Mouse (Mus musculus) C2C12 (cell line): ENCODE measurements at regions not wholly inside any gene's neighbourhood (a gene's known extent, or its start where the extent isn't known, plus 50 kb on each side); places are given as distances from the start of the nearest gene placed in this dataset.

Experiments
- H3K27me3 ChIP-seq: one replicate; pipeline ENCODE4 v1.6.1; 2011; ENCODE audit not compliant: control insufficient read depth, insufficient read depth, insufficient read length
- H3K36me3 ChIP-seq: one replicate; pipeline ENCODE4 v1.6.1; 2011; ENCODE audit not compliant: control insufficient read depth, insufficient read depth
- H3K4me3 ChIP-seq: one replicate; pipeline ENCODE4 v1.5.1; 2011; ENCODE audit warnings: mild to moderate bottlenecking, control low read depth; ENCODE audit not compliant: poor library complexity, insufficient read depth, severe bottlenecking
- H3K79me2 ChIP-seq: one replicate; pipeline ENCODE4 v1.6.1; 2011; ENCODE audit not compliant: control insufficient read depth, insufficient read depth
- H3K79me3 ChIP-seq: one replicate; pipeline ENCODE4 v1.6.1; 2011; ENCODE audit warnings: low read depth, control low read depth
- H3ac ChIP-seq: one replicate; pipeline ENCODE3; 2011; ENCODE audit warnings: low read depth; ENCODE audit not compliant: control insufficient read depth, insufficient read length
- CEBPB ChIP-seq: IDR thresholded peaks from one replicate; pipeline ENCODE4 v1.6.1; 2011; ENCODE audit warnings: low read depth, mild to moderate bottlenecking, control low read depth, moderate library complexity
- CTCF ChIP-seq: IDR thresholded peaks from one replicate; pipeline ENCODE4 v1.5.1; 2011; ENCODE audit not compliant: control insufficient read depth, insufficient read depth, insufficient read length
- FOSL1 ChIP-seq: IDR thresholded peaks from one replicate; pipeline ENCODE4 v1.8.0; 2011; ENCODE audit warnings: mild to moderate bottlenecking, low read length; ENCODE audit not compliant: poor library complexity, insufficient read depth, severe bottlenecking
- MAX ChIP-seq: IDR thresholded peaks from one replicate; pipeline ENCODE4 v1.6.1; 2011; ENCODE audit warnings: mild to moderate bottlenecking, control low read depth
- MYOD1 ChIP-seq: IDR thresholded peaks from one replicate; pipeline ENCODE4 v1.6.1; 2011; ENCODE audit warnings: low read depth; ENCODE audit not compliant: control insufficient read depth, insufficient read length
- MYOG ChIP-seq: IDR thresholded peaks from one replicate; pipeline ENCODE4 v1.6.1; 2011; ENCODE audit not compliant: control insufficient read depth, insufficient read length; ENCODE audit errors: extremely low read depth
- USF1 ChIP-seq: IDR thresholded peaks from one replicate; pipeline ENCODE4 v1.6.1; 2011; ENCODE audit warnings: low read depth, mild to moderate bottlenecking, control low read depth, moderate library complexity

DNA sequence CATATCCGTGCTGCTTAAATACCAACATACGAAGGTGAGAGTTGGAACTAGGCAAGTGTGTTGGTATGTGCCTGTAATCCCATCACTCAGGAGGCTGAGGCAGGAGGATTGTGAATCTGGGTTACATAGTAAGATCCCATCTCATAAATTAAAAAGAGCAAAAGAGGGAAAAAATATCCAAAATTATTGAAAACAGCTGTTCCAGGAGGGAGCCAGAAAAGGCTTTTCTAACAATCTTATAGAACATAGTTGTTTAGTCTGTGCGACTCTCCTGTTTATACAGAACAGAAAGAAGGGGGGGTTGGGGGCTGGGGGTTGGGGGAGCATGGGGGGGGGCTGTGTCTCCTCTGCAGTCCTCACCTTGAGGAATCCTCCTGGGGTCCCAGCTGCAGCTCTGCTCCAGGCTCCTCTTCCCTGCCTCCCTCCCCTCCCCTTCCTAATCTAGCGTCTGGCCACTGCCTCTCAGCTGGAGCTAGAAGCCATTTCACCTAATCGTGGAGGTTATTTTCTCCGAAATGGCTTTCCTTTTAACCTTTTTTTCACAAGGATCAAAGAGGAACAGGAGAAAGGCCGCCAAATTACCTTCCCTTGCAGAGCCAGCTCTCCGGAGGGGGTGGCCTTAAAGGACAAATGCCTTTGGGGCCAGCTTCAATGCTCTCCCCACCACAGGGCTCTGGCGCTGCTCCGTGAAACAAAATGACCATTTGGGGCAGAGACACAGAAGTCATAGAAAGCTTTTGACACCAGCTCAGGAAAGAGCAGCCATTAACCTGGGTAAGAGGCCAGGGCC lies 188.3 kb upstream of the Sulf2 start:
- H3K4me3 ChIP-seq: no peak overlapping the region
- no peak for TF ChIP-seq CEBPB
- no peak for TF ChIP-seq CTCF
- TF ChIP-seq MYOG: no peak
- TF ChIP-seq USF1: no peak
- no peak for TF ChIP-seq MYOD1
- no peak for TF ChIP-seq MAX
- TF ChIP-seq FOSL1: no peak

DNA sequence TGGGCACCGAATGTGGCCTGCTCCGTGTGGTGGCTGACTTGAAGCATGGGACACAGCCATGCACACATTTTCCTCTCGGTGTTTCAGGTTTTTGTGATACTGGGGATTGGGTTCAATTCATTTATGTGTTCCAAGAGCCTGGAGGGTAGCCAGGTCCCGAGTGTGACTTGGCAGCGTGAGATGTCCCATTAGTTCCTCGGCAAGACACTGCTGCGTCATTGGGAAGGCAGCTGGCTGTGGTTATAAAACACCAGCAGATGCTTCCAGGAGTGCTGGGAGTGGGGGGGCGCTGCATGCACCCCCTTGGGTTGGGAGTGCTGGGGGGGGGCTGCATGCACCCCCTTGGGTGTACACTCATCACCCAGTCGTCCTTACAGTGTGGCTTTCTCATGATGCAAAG lies 186.9 kb upstream of the Sulf2 start:
- Histone ChIP-seq H3K36me3 (no peaks in the 10 kb centered on the region), H3K79me3 (no peaks in the 10 kb centered on the region), H3ac (no peak overlapping the region), H3K4me3 (no peak overlapping the region), H3K79me2 (no peaks in the 10 kb centered on the region), H3K27me3 (no peaks in the 10 kb centered on the region)
- TF ChIP-seq CTCF (no peak), FOSL1 (no peak), USF1 (no peak), CEBPB (no peak), MYOD1 (peak; percentile 60), MAX (no peak), MYOG (no peak)

More for the DNA sequence above, 188.3 kb upstream of the Sulf2 start:
- no peaks in the 10 kb centered on the region for H3K36me3 ChIP-seq
- H3K27me3 ChIP-seq: no peaks in the 10 kb centered on the region
- no peaks in the 10 kb centered on the region for H3K79me2 ChIP-seq
- H3K79me3 ChIP-seq: no peaks in the 10 kb centered on the region
- no peak overlapping the region for H3ac ChIP-seq

DNA sequence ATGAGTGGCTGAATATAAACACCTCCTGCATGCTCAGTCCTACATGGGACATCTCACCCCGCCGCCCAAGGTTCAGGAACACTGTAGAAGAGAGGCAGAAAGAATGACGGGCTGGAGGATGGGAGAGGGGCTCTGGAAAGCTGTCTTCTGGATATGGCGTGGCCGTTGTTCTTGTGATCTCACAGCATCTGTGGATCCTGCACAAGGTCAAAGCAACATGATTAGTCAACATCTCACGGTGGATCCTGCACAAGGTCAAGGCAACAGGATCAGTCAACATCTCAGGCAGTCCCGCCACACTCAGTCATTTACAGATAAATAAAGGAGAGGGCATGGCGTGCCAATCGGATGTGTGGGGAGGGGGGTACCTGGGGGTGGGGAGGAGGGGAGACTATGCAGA lies 184.7 kb upstream of the Sulf2 start:
- Histone ChIP-seq H3K4me3 (no peak overlapping the region), H3K79me2 (no peaks in the 10 kb centered on the region), H3ac (no peak overlapping the region), H3K79me3 (no peaks in the 10 kb centered on the region), H3K27me3 (no peaks in the 10 kb centered on the region), H3K36me3 (no peaks in the 10 kb centered on the region)
- no peak for TF ChIP-seq MYOG
- TF ChIP-seq USF1: no peak
- no peak for TF ChIP-seq MYOD1

DNA sequence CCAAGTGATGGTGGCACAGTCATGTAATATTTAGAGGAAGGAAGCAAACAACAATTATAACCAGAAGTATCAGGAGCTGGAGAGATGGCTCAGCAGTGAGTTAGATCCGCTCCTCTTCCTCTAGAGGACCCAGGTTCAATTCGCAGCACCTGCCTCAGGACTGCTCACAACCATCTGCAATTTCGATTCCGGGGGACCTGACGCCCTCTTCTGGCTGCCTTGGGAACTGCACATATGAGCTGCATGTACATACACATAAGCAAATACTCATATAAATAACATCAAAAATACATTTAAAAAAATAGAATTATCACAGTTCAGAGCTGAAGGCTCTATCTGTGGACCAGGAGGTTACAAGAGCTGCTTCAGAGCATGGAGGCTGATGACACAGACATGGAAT lies 184.0 kb upstream of the Sulf2 start:
- H3K79me3 ChIP-seq: no peaks in the 10 kb centered on the region
- H3K36me3 ChIP-seq: no peaks in the 10 kb centered on the region
- no peak overlapping the region for H3K4me3 ChIP-seq
- H3K27me3 ChIP-seq: no peaks in the 10 kb centered on the region
- H3K79me2 ChIP-seq: no peaks in the 10 kb centered on the region
- H3ac ChIP-seq: no peak overlapping the region
- TF ChIP-seq MYOD1 (no peak), USF1 (no peak), MAX (no peak), MYOG (no peak), CEBPB (no peak), CTCF (no peak), FOSL1 (no peak)

DNA sequence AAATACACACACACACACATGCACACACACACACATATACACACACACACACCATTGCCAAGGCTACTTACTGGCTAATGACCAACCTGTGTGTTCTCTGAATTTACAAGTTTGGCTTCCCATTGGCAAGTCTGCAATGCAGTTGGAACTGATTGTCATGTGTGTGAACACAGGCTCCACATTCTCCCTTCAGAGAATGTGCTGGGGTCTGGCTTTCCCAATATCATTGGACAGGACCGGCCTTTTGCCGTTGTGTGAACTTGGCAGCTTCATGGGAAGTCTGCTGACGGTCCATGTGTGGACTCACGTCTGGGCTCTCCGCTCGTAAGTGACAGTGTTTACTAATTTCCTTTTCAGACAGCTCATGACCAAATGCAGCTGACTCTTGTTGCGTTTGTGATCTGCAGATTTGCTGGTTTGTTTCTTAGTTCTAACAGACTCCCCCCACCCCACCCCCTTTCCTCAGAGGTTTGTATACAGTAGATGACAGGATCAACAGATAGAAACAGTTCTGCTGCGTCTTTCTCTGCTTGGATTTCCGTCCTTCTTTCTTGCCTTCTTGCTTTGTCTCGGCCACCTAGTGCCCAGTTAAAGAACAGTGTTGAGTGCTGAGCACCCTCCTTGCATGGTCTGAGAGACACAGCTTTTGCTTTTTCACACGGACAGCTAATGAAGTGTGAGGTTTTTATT lies 183.1 kb upstream of the Sulf2 start:
- H3K27me3 ChIP-seq: no peaks in the 10 kb centered on the region
- H3K4me3 ChIP-seq: no peak overlapping the region
- H3K79me3 ChIP-seq: no peaks in the 10 kb centered on the region
- H3ac ChIP-seq: no peak overlapping the region
- H3K79me2 ChIP-seq: no peaks in the 10 kb centered on the region
- no peaks in the 10 kb centered on the region for H3K36me3 ChIP-seq
- TF ChIP-seq FOSL1: no peak
- no peak for TF ChIP-seq MYOG
- TF ChIP-seq MYOD1: no peak
- TF ChIP-seq MAX: no peak
- TF ChIP-seq USF1: no peak
- no peak for TF ChIP-seq CEBPB
- no peak for TF ChIP-seq CTCF
